Mouse (Mus musculus): ENCODE data around the gene Fgfr2. TPM values are rescaled to one million over a fixed set of nuclear protein-coding genes. Genes with fewer than 3 reads are reported as not detected.

The Fgfr2 gene
- polyA plus RNA-seq, 1 experiment = 3.0 TPM

DNA sequence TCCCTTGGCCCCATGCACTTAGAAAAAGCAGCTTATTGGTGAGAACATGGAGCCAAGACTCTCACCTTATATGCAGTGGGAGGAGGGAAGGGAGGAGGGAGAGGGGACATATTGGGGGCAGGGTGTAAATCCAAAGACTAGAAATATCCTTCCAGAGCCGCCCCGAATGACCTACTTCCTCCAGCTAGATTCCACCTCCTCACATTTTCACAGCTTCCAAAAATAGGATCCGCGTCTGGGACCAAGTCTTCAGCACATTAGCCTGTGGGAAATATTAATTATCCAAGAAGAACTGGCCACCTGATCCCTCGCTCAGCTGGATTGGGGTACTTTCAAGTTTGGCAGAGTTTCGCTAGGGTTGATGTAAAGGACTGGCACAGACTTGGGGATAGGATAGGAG lies 683.2 kb downstream of the Fgfr2 start:
- Histone ChIP-seq H3K4me1 (ENCODE audit: control insufficient read depth, insufficient read depth, low read length) (no peaks in the 10 kb centered on the region), H3K36me3 (ENCODE audit: control insufficient read depth, insufficient read depth, low read length) (no peaks in the 10 kb centered on the region), H3K4me3 (ENCODE audit: control insufficient read depth, low read depth, low read length) (no peak overlapping the region), H3K27me3 (ENCODE audit: control insufficient read depth, insufficient read depth, low read length) (no peaks in the 10 kb centered on the region), H3K27ac (ENCODE audit: control insufficient read depth, insufficient read depth, low read depth, low read length) (no peak overlapping the region)
- no peak for TF ChIP-seq CTCF (IDR thresholded peaks at IDR 0.05; ENCODE audit: control insufficient read depth, insufficient read depth, insufficient replicate concordance, low read depth, low read length)
- no peak for TF ChIP-seq POLR2A (IDR thresholded peaks at IDR 0.05; ENCODE audit: control insufficient read depth, low read depth, low read length)

DNA sequence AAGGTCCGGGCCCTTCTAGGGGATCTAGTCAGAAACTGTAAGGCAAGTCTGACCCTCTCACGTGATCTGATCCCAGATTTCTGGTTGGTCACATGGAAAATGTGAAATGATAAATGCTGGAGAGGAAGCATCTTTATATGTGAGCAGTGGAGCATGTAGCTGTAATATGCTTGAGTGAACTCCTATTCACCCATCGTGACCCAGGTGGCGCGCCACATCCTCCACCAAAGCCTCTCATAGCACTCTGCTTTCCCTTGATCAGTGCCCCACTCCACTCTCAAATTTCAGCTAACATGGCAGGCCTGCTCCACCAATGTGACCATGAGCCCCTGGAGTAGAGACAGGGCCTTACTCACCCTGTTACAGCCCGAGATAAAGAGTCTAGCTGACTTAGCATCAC lies 685.1 kb downstream of the Fgfr2 start:
- Histone ChIP-seq H3K4me3 (ENCODE audit: control insufficient read depth, low read depth, low read length) (no peak overlapping the region), H3K27me3 (ENCODE audit: control insufficient read depth, insufficient read depth, low read length) (no peaks in the 10 kb centered on the region), H3K4me1 (ENCODE audit: control insufficient read depth, insufficient read depth, low read length) (no peaks in the 10 kb centered on the region), H3K36me3 (ENCODE audit: control insufficient read depth, insufficient read depth, low read length) (no peaks in the 10 kb centered on the region), H3K27ac (ENCODE audit: control insufficient read depth, insufficient read depth, low read depth, low read length) (no peak overlapping the region)
- no peak for TF ChIP-seq CTCF (IDR thresholded peaks at IDR 0.05; ENCODE audit: control insufficient read depth, insufficient read depth, insufficient replicate concordance, low read depth, low read length)
- no peak for TF ChIP-seq POLR2A (IDR thresholded peaks at IDR 0.05; ENCODE audit: control insufficient read depth, low read depth, low read length)

DNA sequence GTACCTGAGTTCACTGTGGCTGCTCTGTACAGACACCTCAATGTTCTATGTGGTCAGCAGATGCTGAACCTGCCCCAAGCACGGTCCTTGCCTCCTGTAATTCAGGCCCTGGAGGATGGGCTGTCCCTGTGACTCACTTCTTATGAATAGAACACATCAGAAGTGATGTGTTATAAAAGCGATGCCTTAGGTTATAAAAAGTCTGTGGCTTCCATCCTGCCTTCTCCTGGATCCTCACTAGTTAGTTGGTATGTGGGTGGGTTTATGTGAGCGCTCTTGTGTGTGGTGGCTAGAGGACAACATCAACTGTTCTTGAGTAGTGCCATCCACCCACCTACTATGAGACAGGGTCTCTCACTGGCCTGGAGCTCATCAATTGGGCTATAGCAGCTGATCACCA lies 685.7 kb downstream of the Fgfr2 start:
- H3K27me3 ChIP-seq (ENCODE audit: control insufficient read depth, insufficient read depth, low read length) = no peaks in the 10 kb centered on the region
- no peak overlapping the region for H3K27ac ChIP-seq (ENCODE audit: control insufficient read depth, insufficient read depth, low read depth, low read length)
- H3K36me3 ChIP-seq (ENCODE audit: control insufficient read depth, insufficient read depth, low read length) = no peaks in the 10 kb centered on the region
- no peak for TF ChIP-seq POLR2A (IDR thresholded peaks at IDR 0.05; ENCODE audit: control insufficient read depth, low read depth, low read length)
- no peak for TF ChIP-seq CTCF (IDR thresholded peaks at IDR 0.05; ENCODE audit: control insufficient read depth, insufficient read depth, insufficient replicate concordance, low read depth, low read length)
- H3K4me3 ChIP-seq (ENCODE audit: control insufficient read depth, low read depth, low read length) = no peak overlapping the region
- no peaks in the 10 kb centered on the region for H3K4me1 ChIP-seq (ENCODE audit: control insufficient read depth, insufficient read depth, low read length)

DNA sequence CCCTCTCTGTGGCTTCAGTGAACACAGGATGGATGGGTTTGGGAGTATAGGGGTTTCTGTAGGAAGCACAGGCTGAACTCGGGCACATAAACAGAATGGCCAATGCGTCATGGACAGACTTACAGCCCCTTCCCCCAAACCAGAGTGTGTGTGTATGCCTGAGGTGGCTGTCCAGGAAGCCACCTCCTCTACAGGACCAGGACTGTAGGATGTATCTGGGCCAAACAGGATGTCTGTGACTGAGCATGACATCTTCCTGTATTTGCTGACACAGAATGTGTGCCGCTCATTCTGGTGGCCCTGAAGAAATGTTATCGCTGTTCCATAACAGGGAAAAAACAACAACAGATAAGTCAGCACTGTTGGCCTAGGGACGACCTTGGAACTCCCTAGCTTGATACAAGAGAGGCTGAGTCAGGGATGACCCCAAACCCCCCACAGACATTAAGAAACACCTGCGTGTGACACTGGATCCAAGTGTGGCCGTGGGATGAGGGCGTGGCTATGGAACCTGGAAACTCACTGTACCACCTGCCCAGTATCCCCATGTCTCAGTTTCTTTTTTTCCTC lies 687.6 kb downstream of the Fgfr2 start:
- no peak overlapping the region for H3K27ac ChIP-seq (ENCODE audit: control insufficient read depth, insufficient read depth, low read depth, low read length)
- H3K36me3 ChIP-seq (ENCODE audit: control insufficient read depth, insufficient read depth, low read length) = no peaks in the 10 kb centered on the region
- H3K4me1 ChIP-seq (ENCODE audit: control insufficient read depth, insufficient read depth, low read length) = no peaks in the 10 kb centered on the region
- TF ChIP-seq CTCF (IDR thresholded peaks at IDR 0.05; ENCODE audit: control insufficient read depth, insufficient read depth, insufficient replicate concordance, low read depth, low read length) = no peak
- no peak for TF ChIP-seq POLR2A (IDR thresholded peaks at IDR 0.05; ENCODE audit: control insufficient read depth, low read depth, low read length)
- H3K27me3 ChIP-seq (ENCODE audit: control insufficient read depth, insufficient read depth, low read length) = no peaks in the 10 kb centered on the region
- H3K4me3 ChIP-seq (ENCODE audit: control insufficient read depth, low read depth, low read length) = no peak overlapping the region

DNA sequence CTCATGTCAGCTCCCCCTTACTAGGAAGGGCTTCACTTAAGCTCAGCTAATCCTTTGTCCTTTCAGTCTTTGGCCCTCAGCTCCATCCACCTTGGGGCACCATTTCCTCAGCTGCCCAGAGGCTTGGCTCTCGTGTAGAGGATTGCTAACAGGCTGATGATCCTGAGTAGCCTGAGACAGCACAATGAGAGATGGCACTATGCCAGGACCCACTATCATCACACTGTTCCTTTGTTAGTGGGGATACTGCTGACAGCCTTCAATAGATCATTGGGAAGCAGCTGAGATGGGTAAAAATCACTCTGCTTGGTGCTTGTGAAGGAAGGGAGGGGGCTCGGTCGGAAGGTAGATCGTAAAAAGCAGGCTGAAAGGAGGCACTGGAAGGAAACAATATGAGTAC lies 693.8 kb downstream of the Fgfr2 start:
- Histone ChIP-seq H3K27me3 (ENCODE audit: control insufficient read depth, insufficient read depth, low read length) (no peaks in the 10 kb centered on the region), H3K27ac (ENCODE audit: control insufficient read depth, insufficient read depth, low read depth, low read length) (no peak overlapping the region), H3K36me3 (ENCODE audit: control insufficient read depth, insufficient read depth, low read length) (no peaks in the 10 kb centered on the region), H3K4me3 (ENCODE audit: control insufficient read depth, low read depth, low read length) (no peak overlapping the region), H3K4me1 (ENCODE audit: control insufficient read depth, insufficient read depth, low read length) (no peaks in the 10 kb centered on the region)
- TF ChIP-seq CTCF (IDR thresholded peaks at IDR 0.05; ENCODE audit: control insufficient read depth, insufficient read depth, insufficient replicate concordance, low read depth, low read length) (no peak), POLR2A (IDR thresholded peaks at IDR 0.05; ENCODE audit: control insufficient read depth, low read depth, low read length) (no peak)

DNA sequence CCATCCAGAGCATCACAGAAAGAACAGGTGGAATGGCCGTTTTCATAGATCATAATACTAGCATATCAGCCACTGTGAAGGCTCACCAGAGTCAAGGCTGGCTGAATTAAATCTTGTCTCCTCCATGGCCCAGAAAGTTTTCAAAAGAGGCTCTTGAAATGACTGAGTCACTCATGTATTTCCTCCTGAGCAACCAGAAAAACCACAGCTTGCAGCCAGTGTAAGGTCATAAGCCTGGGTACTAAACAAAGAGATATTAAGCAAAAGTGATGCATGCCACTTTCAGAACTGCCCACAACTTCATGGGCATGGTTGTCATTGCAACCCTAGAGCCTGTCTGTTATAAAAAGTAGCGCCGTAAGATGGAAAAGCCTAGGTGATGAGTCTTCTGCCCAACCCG lies 694.8 kb downstream of the Fgfr2 start:
- no peak overlapping the region for H3K4me3 ChIP-seq (ENCODE audit: control insufficient read depth, low read depth, low read length)
- TF ChIP-seq POLR2A (IDR thresholded peaks at IDR 0.05; ENCODE audit: control insufficient read depth, low read depth, low read length) (no peak), CTCF (IDR thresholded peaks at IDR 0.05; ENCODE audit: control insufficient read depth, insufficient read depth, insufficient replicate concordance, low read depth, low read length) (no peak)
- H3K4me1 ChIP-seq (ENCODE audit: control insufficient read depth, insufficient read depth, low read length) = no peaks in the 10 kb centered on the region
- no peaks in the 10 kb centered on the region for H3K27me3 ChIP-seq (ENCODE audit: control insufficient read depth, insufficient read depth, low read length)
- H3K27ac ChIP-seq (ENCODE audit: control insufficient read depth, insufficient read depth, low read depth, low read length) = no peak overlapping the region
- H3K36me3 ChIP-seq (ENCODE audit: control insufficient read depth, insufficient read depth, low read length) = no peaks in the 10 kb centered on the region

DNA sequence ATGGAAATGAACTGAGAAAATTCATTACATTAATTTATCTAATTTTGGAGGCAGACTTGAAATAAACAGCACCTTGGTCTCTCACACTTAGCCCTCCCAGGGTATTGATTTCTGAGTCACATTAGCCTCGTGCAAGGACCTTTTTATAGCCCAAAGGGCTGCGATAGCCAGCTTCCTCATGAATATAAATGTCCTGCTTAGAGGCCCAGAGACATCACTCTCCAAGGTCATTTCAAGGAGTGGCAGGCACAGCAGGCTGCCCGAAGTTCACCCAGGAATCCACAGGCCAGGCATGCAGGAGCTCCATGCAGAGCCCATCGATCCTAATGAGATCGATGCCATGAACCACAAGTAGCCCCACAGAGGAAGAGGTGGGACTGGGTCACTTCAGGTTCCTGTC lies 697.1 kb downstream of the Fgfr2 start:
- H3K27ac ChIP-seq (ENCODE audit: control insufficient read depth, insufficient read depth, low read depth, low read length) = no peak overlapping the region
- no peaks in the 10 kb centered on the region for H3K27me3 ChIP-seq (ENCODE audit: control insufficient read depth, insufficient read depth, low read length)
- no peak for TF ChIP-seq CTCF (IDR thresholded peaks at IDR 0.05; ENCODE audit: control insufficient read depth, insufficient read depth, insufficient replicate concordance, low read depth, low read length)
- no peak for TF ChIP-seq POLR2A (IDR thresholded peaks at IDR 0.05; ENCODE audit: control insufficient read depth, low read depth, low read length)
- H3K4me3 ChIP-seq (ENCODE audit: control insufficient read depth, low read depth, low read length) = no peak overlapping the region
- no peaks in the 10 kb centered on the region for H3K36me3 ChIP-seq (ENCODE audit: control insufficient read depth, insufficient read depth, low read length)
- H3K4me1 ChIP-seq (ENCODE audit: control insufficient read depth, insufficient read depth, low read length) = no peaks in the 10 kb centered on the region
